Mouse (Mus musculus) cortical plate, adult 2 months (tissue): ENCODE measurements around the gene Faiml.

Experiments used
- CTCF ChIP-seq: fragments of 200-500 bp; IDR thresholded peaks from 2 replicates; pipeline ENCODE4 v1.5.1; 2011; ENCODE audit warnings: mild to moderate bottlenecking, control low read depth, low read length; ENCODE audit not compliant: insufficient read depth; ENCODE audit errors: extremely low read depth
- POLR2A ChIP-seq: fragments of 200-500 bp; IDR thresholded peaks from 2 replicates; pipeline ENCODE4 v1.6.1; 2011; ENCODE audit warnings: mild to moderate bottlenecking, low read length, control low read depth; ENCODE audit not compliant: insufficient read depth; ENCODE audit errors: extremely low read depth

- TF ChIP-seq CTCF (no peak), POLR2A (no peak)
Observed at GRCm38 (mm10) chr9:99239256-99239655, 2.2 kb upstream of the Faiml start.
